Mouse (Mus musculus): ENCODE measurements around the gene Elp5. TPM values are rescaled to one million over a fixed set of nuclear protein-coding genes. Genes with fewer than 3 reads are reported as not detected.

Gene Elp5
- total and polyA plus RNA-seq, 3 experiments = 95.9 to 177 (median 119) TPM

DNA sequence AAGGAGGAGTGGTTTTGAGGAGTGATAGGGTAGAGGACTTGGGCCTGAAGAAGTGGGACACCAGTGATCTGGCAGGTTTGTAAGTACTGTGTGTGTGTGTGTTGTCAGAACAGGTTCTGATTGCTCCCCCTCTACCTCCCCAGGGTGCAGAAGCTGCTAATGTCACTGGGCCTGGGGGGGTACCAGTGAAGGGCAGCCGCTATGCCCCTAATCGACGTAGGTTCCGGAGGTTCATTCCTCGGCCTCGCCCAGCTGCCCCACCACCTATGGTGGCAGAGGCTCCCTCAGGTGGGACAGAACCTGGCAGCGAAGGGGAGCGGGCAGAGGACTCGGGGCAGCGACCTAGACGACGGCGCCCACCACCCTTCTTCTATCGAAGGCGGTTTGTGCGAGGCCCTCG, 42.6 kb downstream of the Elp5 start:
- Histone ChIP-seq H3K4me1 (ENCODE audit: control insufficient read depth in 1 of 2, insufficient read depth in 2 of 2) (peaks cover 0 to 24% of the 10 kb centered on the region in 2 experiments; a peak in 3 of 4 replicates), H3K4me3 (replicated peaks in 1 of 3; ENCODE audit: low read depth in 2 of 3, low read length in 2 of 3, poor library complexity in 1 of 3) (no peak overlapping the region), H3K36me3 (replicated peaks in 1 of 2; ENCODE audit: control insufficient read depth in 1 of 2, insufficient read depth in 1 of 2, low read length in 1 of 2) (peaks cover 0 to 10% of the 10 kb centered on the region in 2 experiments), H3K4me2 (ENCODE audit: insufficient read depth, low read depth, poor library complexity, severe bottlenecking) (no peak overlapping the region), H3K9ac (ENCODE audit: insufficient read depth, low read depth) (no peak overlapping the region), H3K79me2 (replicated peaks; ENCODE audit: control insufficient read depth, extremely low read depth, insufficient read depth, poor library complexity, severe bottlenecking) (no peaks in the 10 kb centered on the region), H3K9me3 (replicated peaks; ENCODE audit: low read length) (no peaks in the 10 kb centered on the region), H3K27ac (ENCODE audit: insufficient read depth, low read depth) (no peak overlapping the region), H3K27me3 (replicated peaks) (peaks cover 59% of the 10 kb centered on the region)
- in situ Hi-C loops (cut with MboI; ENCODE audit: low pct_ligation_motif_present, low pct_unique_long_range_greater_than_20kb, low sequenced_read_pairs) = no loop called here
- TF ChIP-seq CHD2 (IDR thresholded peaks at IDR 0.05; ENCODE audit: low read length) (no peak), JUN (IDR thresholded peaks at IDR 0.05; ENCODE audit: insufficient read depth, low read depth, low read length) (no peak), MXI1 (IDR thresholded peaks at IDR 0.05; ENCODE audit: low read depth, low read length) (no peak), MYC (IDR thresholded peaks at IDR 0.05; ENCODE audit: low read depth, low read length) (no peak), PAX5 (IDR thresholded peaks at IDR 0.05; ENCODE audit: low read length) (no peak), RAD21 (IDR thresholded peaks at IDR 0.05; ENCODE audit: low read depth, low read length) (no peak), POLR2AphosphoS2 (IDR thresholded peaks at IDR 0.05; ENCODE audit: low read depth, low read length) (no peak), GABPA (IDR thresholded peaks at IDR 0.05; ENCODE audit: insufficient replicate concordance, low read depth, low read length) (no peak), EP300 (IDR thresholded peaks at IDR 0.05; ENCODE audit: low read length) (no peak), BHLHE40 (IDR thresholded peaks at IDR 0.05; ENCODE audit: low read depth, low read length) (no peak), ZC3H11A (IDR thresholded peaks at IDR 0.05; ENCODE audit: low read depth, low read length) (no peak), TCF12 (IDR thresholded peaks at IDR 0.05; ENCODE audit: low read depth, low read length) (no peak), RCOR1 (conservative IDR thresholded peaks at IDR 0.05; ENCODE audit: low read depth, low read length) (no peak)
- no peak for DNase-seq (ENCODE audit: extremely low read depth)
- dilution Hi-C loops (cut with MboI; ENCODE audit: extremely low pct_ligation_motif_present, extremely low pct_unique_long_range_greater_than_20kb, low sequenced_read_pairs) = no loop called here

GRCm38 (mm10) chr11:69939181-69939580, 43.1 kb downstream of the Elp5 start:
- Histone ChIP-seq H3K4me2 (ENCODE audit: insufficient read depth, low read depth, poor library complexity, severe bottlenecking) (no peak overlapping the region), H3K4me3 (replicated peaks in 1 of 3; ENCODE audit: low read depth in 2 of 3, low read length in 2 of 3, poor library complexity in 1 of 3) (no peak overlapping the region), H3K27ac (ENCODE audit: insufficient read depth, low read depth) (no peak overlapping the region), H3K79me2 (replicated peaks; ENCODE audit: control insufficient read depth, extremely low read depth, insufficient read depth, poor library complexity, severe bottlenecking) (no peaks in the 10 kb centered on the region), H3K27me3 (replicated peaks) (peaks cover 65% of the 10 kb centered on the region), H3K9me3 (replicated peaks; ENCODE audit: low read length) (no peaks in the 10 kb centered on the region), H3K36me3 (replicated peaks in 1 of 2; ENCODE audit: control insufficient read depth in 1 of 2, insufficient read depth in 1 of 2, low read length in 1 of 2) (peaks cover 0 to 6% of the 10 kb centered on the region in 2 experiments), H3K4me1 (ENCODE audit: control insufficient read depth in 1 of 2, insufficient read depth in 2 of 2) (peaks cover 0 to 29% of the 10 kb centered on the region in 2 experiments; a peak in 3 of 4 replicates), H3K9ac (ENCODE audit: insufficient read depth, low read depth) (no peak overlapping the region)
- dilution Hi-C loops (cut with MboI; ENCODE audit: extremely low pct_ligation_motif_present, extremely low pct_unique_long_range_greater_than_20kb, low sequenced_read_pairs) (no loop called here), in situ Hi-C loops (cut with MboI; ENCODE audit: low pct_ligation_motif_present, low pct_unique_long_range_greater_than_20kb, low sequenced_read_pairs) (no loop called here)
- no peak for TF ChIP-seq MAFK (IDR thresholded peaks at IDR 0.05; ENCODE audit: insufficient replicate concordance, low read length)
- no peak for TF ChIP-seq SIN3A (IDR thresholded peaks at IDR 0.05; ENCODE audit: low read length)
- no peak for TF ChIP-seq ZKSCAN1 (IDR thresholded peaks at IDR 0.05; ENCODE audit: borderline replicate concordance, low read depth, low read length)
- no peak for TF ChIP-seq ZNF384 (IDR thresholded peaks at IDR 0.05; ENCODE audit: low read depth, low read length)
- TF ChIP-seq RAD21 (IDR thresholded peaks at IDR 0.05; ENCODE audit: low read depth, low read length) = no peak
- no peak for TF ChIP-seq E2F4 (IDR thresholded peaks at IDR 0.05; ENCODE audit: insufficient replicate concordance, low read depth, low read length)
- TF ChIP-seq ELF1 (IDR thresholded peaks at IDR 0.05; ENCODE audit: low read depth, low read length) = no peak
- TF ChIP-seq ETS1 (conservative IDR thresholded peaks at IDR 0.05; ENCODE audit: low read depth, low read length) = no peak
- no peak for TF ChIP-seq MXI1 (IDR thresholded peaks at IDR 0.05; ENCODE audit: low read depth, low read length)
- no peak for TF ChIP-seq TBP (conservative IDR thresholded peaks at IDR 0.05; ENCODE audit: low read depth, low read length)
- TF ChIP-seq MAX (IDR thresholded peaks at IDR 0.05; ENCODE audit: low read length) = no peak
- no peak for TF ChIP-seq RCOR1 (conservative IDR thresholded peaks at IDR 0.05; ENCODE audit: low read depth, low read length)
- no peak for TF ChIP-seq NELFE (IDR thresholded peaks at IDR 0.05; ENCODE audit: low read depth, low read length)
- no peak for DNase-seq (ENCODE audit: extremely low read depth)
